Mouse (Mus musculus): ENCODE measurements around the gene Zc4h2. TPM values are rescaled to one million over a fixed set of nuclear protein-coding genes. Genes with fewer than 3 reads are reported as not detected.

Zc4h2 gene
- 2.5 and 4.9 TPM in 2 replicates for total RNA-seq (2012; rRNA removed)

- Histone ChIP-seq H3K27ac (ENCODE audit: insufficient read depth, low read depth, low read length, poor library complexity, severe bottlenecking) (no peak within 1 kb of the TSS), H3K9me3 (ENCODE audit: control insufficient read depth, insufficient read depth, low read depth, low read length) (no peaks in the 10 kb centered on the region), H3K9ac (ENCODE audit: insufficient read depth, low read depth, low read length, poor library complexity, severe bottlenecking) (no peak within 1 kb of the TSS; the same call in 1 of the 2 replicates), H3K4me1 (ENCODE audit: control insufficient read depth in 2 of 2, insufficient read depth in 2 of 2, low read length in 2 of 2, poor library complexity in 1 of 2) (no peaks in the 10 kb centered on the region), H3K36me3 (ENCODE audit: control insufficient read depth, insufficient read depth, low read length, poor library complexity, severe bottlenecking) (no peaks in the 10 kb centered on the region), H3K4me3 (ENCODE audit: insufficient read depth in 1 of 2, low read depth in 1 of 2, low read length in 2 of 2, poor library complexity in 1 of 2, severe bottlenecking in 1 of 2) (peak within 1 kb of the TSS; percentile 64 to 96)
- DNase-seq (ENCODE audit: low read depth, low spot score): peak; percentile 30
- TF ChIP-seq ZC3H11A (IDR thresholded peaks at IDR 0.05; ENCODE audit: borderline replicate concordance, low read depth, low read length) (no peak), HCFC1 (IDR thresholded peaks at IDR 0.05; ENCODE audit: borderline replicate concordance, insufficient read depth, low read length) (peak; percentile 90)
- in situ Hi-C loops (cut with MboI; ENCODE audit: low sequenced_read_pairs in 2 of 2, unreplicated experiment in 2 of 2): no loop called here
Measured at GRCm38 (mm10) chrX:95657804-95658599, at the start of gene Zc4h2. Gene Zc4h2 (minus strand): TSS chrX:95658509.

- no peak overlapping the region for H3K4me3 ChIP-seq (ENCODE audit: insufficient read depth in 1 of 2, low read depth in 1 of 2, low read length in 2 of 2, poor library complexity in 1 of 2, severe bottlenecking in 1 of 2)
- no peaks in the 10 kb centered on the region for H3K4me1 ChIP-seq (ENCODE audit: control insufficient read depth in 2 of 2, insufficient read depth in 2 of 2, low read length in 2 of 2, poor library complexity in 1 of 2)
- H3K9me3 ChIP-seq (ENCODE audit: control insufficient read depth, insufficient read depth, low read depth, low read length): no peaks in the 10 kb centered on the region
- no peak overlapping the region for H3K27ac ChIP-seq (ENCODE audit: insufficient read depth, low read depth, low read length, poor library complexity, severe bottlenecking)
- no peak for DNase-seq (ENCODE audit: low read depth, low spot score)
- TF ChIP-seq ZC3H11A (IDR thresholded peaks at IDR 0.05; ENCODE audit: borderline replicate concordance, low read depth, low read length) (no peak), HCFC1 (IDR thresholded peaks at IDR 0.05; ENCODE audit: borderline replicate concordance, insufficient read depth, low read length) (no peak), CHD2 (IDR thresholded peaks at IDR 0.05; ENCODE audit: low read depth, low read length) (no peak), ZNF384 (IDR thresholded peaks at IDR 0.05; ENCODE audit: low read depth, low read length) (no peak), MAFK (IDR thresholded peaks at IDR 0.05; ENCODE audit: insufficient read depth, low read depth, low read length) (no peak)
- H3K36me3 ChIP-seq (ENCODE audit: control insufficient read depth, insufficient read depth, low read length, poor library complexity, severe bottlenecking): no peaks in the 10 kb centered on the region
- in situ Hi-C loops (cut with MboI; ENCODE audit: low sequenced_read_pairs in 2 of 2, unreplicated experiment in 2 of 2): no loop called here
- no peak overlapping the region for H3K9ac ChIP-seq (ENCODE audit: insufficient read depth, low read depth, low read length, poor library complexity, severe bottlenecking)
Measured at GRCm38 (mm10) chrX:95687119-95687518, 28.8 kb upstream of the Zc4h2 start.

GRCm38 (mm10) chrX:95682206-95682605 is 23.9 kb upstream of the Zc4h2 start:
- no peaks in the 10 kb centered on the region for H3K9me3 ChIP-seq (ENCODE audit: control insufficient read depth, insufficient read depth, low read depth, low read length)
- no peak for DNase-seq (ENCODE audit: low read depth, low spot score)
- H3K27ac ChIP-seq (ENCODE audit: insufficient read depth, low read depth, low read length, poor library complexity, severe bottlenecking): no peak overlapping the region
- no peak overlapping the region for H3K4me3 ChIP-seq (ENCODE audit: insufficient read depth in 1 of 2, low read depth in 1 of 2, low read length in 2 of 2, poor library complexity in 1 of 2, severe bottlenecking in 1 of 2)
- in situ Hi-C loops (cut with MboI; ENCODE audit: low sequenced_read_pairs in 2 of 2, unreplicated experiment in 2 of 2): no loop called here
- TF ChIP-seq ZC3H11A (IDR thresholded peaks at IDR 0.05; ENCODE audit: borderline replicate concordance, low read depth, low read length): no peak
- no peak for TF ChIP-seq MAFK (IDR thresholded peaks at IDR 0.05; ENCODE audit: insufficient read depth, low read depth, low read length)
- TF ChIP-seq ZNF384 (IDR thresholded peaks at IDR 0.05; ENCODE audit: low read depth, low read length): no peak
- no peak for TF ChIP-seq CHD2 (IDR thresholded peaks at IDR 0.05; ENCODE audit: low read depth, low read length)
- no peak for TF ChIP-seq HCFC1 (IDR thresholded peaks at IDR 0.05; ENCODE audit: borderline replicate concordance, insufficient read depth, low read length)
- H3K36me3 ChIP-seq (ENCODE audit: control insufficient read depth, insufficient read depth, low read length, poor library complexity, severe bottlenecking): no peaks in the 10 kb centered on the region
- no peak overlapping the region for H3K9ac ChIP-seq (ENCODE audit: insufficient read depth, low read depth, low read length, poor library complexity, severe bottlenecking)
- no peaks in the 10 kb centered on the region for H3K4me1 ChIP-seq (ENCODE audit: control insufficient read depth in 2 of 2, insufficient read depth in 2 of 2, low read length in 2 of 2, poor library complexity in 1 of 2)

GRCm38 (mm10) chrX:95658600-95659084 is 333 bp upstream of the Zc4h2 start:
- DNase-seq (ENCODE audit: low read depth, low spot score): no peak
- peak overlapping the region; percentile 64 to 96 for H3K4me3 ChIP-seq (ENCODE audit: insufficient read depth in 1 of 2, low read depth in 1 of 2, low read length in 2 of 2, poor library complexity in 1 of 2, severe bottlenecking in 1 of 2)
- in situ Hi-C loops (cut with MboI; ENCODE audit: low sequenced_read_pairs in 2 of 2, unreplicated experiment in 2 of 2): no loop called here
- no peaks in the 10 kb centered on the region for H3K36me3 ChIP-seq (ENCODE audit: control insufficient read depth, insufficient read depth, low read length, poor library complexity, severe bottlenecking)
- TF ChIP-seq CHD2 (IDR thresholded peaks at IDR 0.05; ENCODE audit: low read depth, low read length): no peak
- TF ChIP-seq HCFC1 (IDR thresholded peaks at IDR 0.05; ENCODE audit: borderline replicate concordance, insufficient read depth, low read length): no peak
- TF ChIP-seq MAFK (IDR thresholded peaks at IDR 0.05; ENCODE audit: insufficient read depth, low read depth, low read length): no peak
- TF ChIP-seq ZC3H11A (IDR thresholded peaks at IDR 0.05; ENCODE audit: borderline replicate concordance, low read depth, low read length): no peak
- TF ChIP-seq ZNF384 (IDR thresholded peaks at IDR 0.05; ENCODE audit: low read depth, low read length): no peak
- no peak overlapping the region for H3K27ac ChIP-seq (ENCODE audit: insufficient read depth, low read depth, low read length, poor library complexity, severe bottlenecking)
- no peak overlapping the region; the same call in 1 of the 2 replicates for H3K9ac ChIP-seq (ENCODE audit: insufficient read depth, low read depth, low read length, poor library complexity, severe bottlenecking)
- no peaks in the 10 kb centered on the region for H3K4me1 ChIP-seq (ENCODE audit: control insufficient read depth in 2 of 2, insufficient read depth in 2 of 2, low read length in 2 of 2, poor library complexity in 1 of 2)
- H3K9me3 ChIP-seq (ENCODE audit: control insufficient read depth, insufficient read depth, low read depth, low read length): no peaks in the 10 kb centered on the region

Data from ES-E14 (cell line).